In genomic region chr17:86063461-86063860, GRCm38 (mm10) we compare ENCODE assay signal across 8 mouse cellular contexts.
DNase-seq lines count a peak whose midpoint lies in the region; ATAC-seq and TF ChIP-seq lines count a peak whose summit lies in the region.

No protein-coding gene starts in this region.

- no peak overlapping the region for H3K4me2 ChIP-seq in hindbrain, embryonic 12.5 days (replicated peaks)
- no peak overlapping the region for H3K4me2 ChIP-seq in forebrain, embryonic 16.5 days (ENCODE audit: low read length)

- H3K4me1 ChIP-seq in hindbrain, embryonic 10.5 days (replicated peaks): no peaks in the 10 kb centered on the region
- H3K4me1 ChIP-seq in hindbrain, embryonic 12.5 days: no peaks in the 10 kb centered on the region
- H3K4me1 ChIP-seq in forebrain, embryonic 16.5 days (replicated peaks; ENCODE audit: control insufficient read depth, insufficient read depth, low read length): no peaks in the 10 kb centered on the region
- no peaks in the 10 kb centered on the region for H3K4me1 ChIP-seq in small intestine, adult 2 months (ENCODE audit: control insufficient read depth, insufficient read depth, insufficient read length, low read length)

- no peak overlapping the region for H3K27ac ChIP-seq in hindbrain, embryonic 10.5 days
- H3K27ac ChIP-seq in hindbrain, embryonic 12.5 days: no peak overlapping the region
- no peak overlapping the region for H3K27ac ChIP-seq in forebrain, embryonic 16.5 days (ENCODE audit: low read length)
- H3K27ac ChIP-seq in small intestine, adult 2 months (ENCODE audit: insufficient read depth, low read depth, low read length): no peak overlapping the region

- DNase-seq in hindbrain, embryonic 10.5 days (ENCODE audit: low spot score): peak; percentile 71
- DNase-seq in cerebellum, adult 11 months: peak; percentile 28
- peak; percentile 28 for DNase-seq in hindlimb bud, embryonic 11.5 days (ENCODE audit: extremely low spot score, low read depth, low spot score)
- peak; percentile 62 to 70 for DNase-seq in left cerebral cortex, adult 18-20 months (ENCODE audit: low spot score in 2 of 2)
- DNase-seq in mesoderm, embryonic 11.5 days (ENCODE audit: low read depth, low spot score): peak; percentile 78

- 13% methylated on average over 5 of the region's 5 CpGs for WGBS in hindbrain, embryonic 10.5 days
- 19% methylated on average over 5 of the region's 5 CpGs for WGBS in hindbrain, embryonic 12.5 days
- WGBS in forebrain, embryonic 16.5 days: 17% methylated on average over 5 of the region's 5 CpGs
- WGBS in small intestine, adult 2 months: 27% methylated on average over 5 of the region's 5 CpGs

- H3K4me3 ChIP-seq in hindbrain, embryonic 10.5 days: no peak overlapping the region
- H3K4me3 ChIP-seq in hindbrain, embryonic 12.5 days: no peak overlapping the region
- H3K4me3 ChIP-seq in forebrain, embryonic 16.5 days (replicated peaks; ENCODE audit: low read length): no peak overlapping the region
- no peak overlapping the region for H3K4me3 ChIP-seq in small intestine, adult 2 months (ENCODE audit: low read depth, low read length)

- no peak for ATAC-seq in hindbrain, embryonic 12.5 days (ENCODE audit: low FRiP score)
- peak; percentile 76 for ATAC-seq in forebrain, embryonic 16.5 days

- no peaks in the 10 kb centered on the region for H3K36me3 ChIP-seq in hindbrain, embryonic 10.5 days
- no peaks in the 10 kb centered on the region for H3K36me3 ChIP-seq in hindbrain, embryonic 12.5 days
- no peaks in the 10 kb centered on the region for H3K36me3 ChIP-seq in forebrain, embryonic 16.5 days (ENCODE audit: control insufficient read depth, insufficient read depth)
- H3K36me3 ChIP-seq in small intestine, adult 2 months (ENCODE audit: control insufficient read depth, insufficient read depth, low read length): no peaks in the 10 kb centered on the region

- TF ChIP-seq POLR2A in small intestine, adult 2 months (IDR thresholded peaks at IDR 0.05; ENCODE audit: low read depth, low read length): no peak

- H3K27me3 ChIP-seq in hindbrain, embryonic 10.5 days (ENCODE audit: insufficient read depth, poor library complexity, severe bottlenecking): no peaks in the 10 kb centered on the region
- H3K27me3 ChIP-seq in hindbrain, embryonic 12.5 days: no peaks in the 10 kb centered on the region
- H3K27me3 ChIP-seq in forebrain, embryonic 16.5 days (replicated peaks; ENCODE audit: control insufficient read depth, insufficient read depth, low read length): no peaks in the 10 kb centered on the region
- no peaks in the 10 kb centered on the region for H3K27me3 ChIP-seq in small intestine, adult 2 months (ENCODE audit: control insufficient read depth, insufficient read depth, low read length)

- peak; percentile 82 for TF ChIP-seq CTCF in small intestine, adult 2 months (IDR thresholded peaks at IDR 0.05; ENCODE audit: extremely low read depth, insufficient read length, insufficient replicate concordance, low read depth, low read length)

- no peaks in the 10 kb centered on the region for H3K9me3 ChIP-seq in hindbrain, embryonic 10.5 days
- H3K9me3 ChIP-seq in hindbrain, embryonic 12.5 days (replicated peaks): no peaks in the 10 kb centered on the region
- no peaks in the 10 kb centered on the region; the same call in 1 of the 2 replicates for H3K9me3 ChIP-seq in forebrain, embryonic 16.5 days (ENCODE audit: control insufficient read depth, low read length)

- no peak overlapping the region for H3K9ac ChIP-seq in hindbrain, embryonic 12.5 days
- H3K9ac ChIP-seq in forebrain, embryonic 16.5 days (replicated peaks; ENCODE audit: low read depth, low read length): no peak overlapping the region

Comparison
In these comparisons a context has a peak if more than half of its experiments do, and no peak if none do; other contexts are left out.
1. DNase-seq: peak in every context shown above with its lines; median percentile 78 in mesoderm, embryonic 11.5 days; 71 in hindbrain, embryonic 10.5 days; 66 in left cerebral cortex, adult 18-20 months; 28 in cerebellum, adult 11 months; 28 in hindlimb bud, embryonic 11.5 days.